Mouse (Mus musculus): ENCODE measurements around the gene Prss29.

GRCm38 (mm10) chr17:25290411-25290810, 28.0 kb upstream of the Prss29 start:
- TF ChIP-seq POLR2A (IDR thresholded peaks at IDR 0.05; ENCODE audit: control insufficient read depth in 1 of 2, insufficient read depth in 1 of 2, low read depth in 1 of 2, low read length in 2 of 2, poor library complexity in 1 of 2), result no peak
- TF ChIP-seq HCFC1 (IDR thresholded peaks at IDR 0.05; ENCODE audit: low read depth, low read length), result no peak
- TF ChIP-seq CTCF (IDR thresholded peaks at IDR 0.05 in 2 of 3, conservative IDR thresholded peaks at IDR 0.05 in 1 of 3; ENCODE audit: control insufficient read depth in 1 of 3, insufficient read depth in 1 of 3, low read depth in 2 of 3, low read length in 3 of 3, poor library complexity in 1 of 3, severe bottlenecking in 1 of 3), result peak in 2 of 3 experiments; percentile 39 to 43; a peak in 5 of 6 replicates
- no peak for TF ChIP-seq POLR2AphosphoS5 (IDR thresholded peaks at IDR 0.05; ENCODE audit: borderline replicate concordance, low read depth, low read length)
- no peak for TF ChIP-seq MXI1 (IDR thresholded peaks at IDR 0.05; ENCODE audit: low read depth, low read length)
- no peak for TF ChIP-seq USF2 (IDR thresholded peaks at IDR 0.05; ENCODE audit: borderline replicate concordance in 1 of 2, insufficient read depth in 1 of 2, low read depth in 1 of 2, low read length in 2 of 2)
- no peak for TF ChIP-seq SIN3A (IDR thresholded peaks at IDR 0.05; ENCODE audit: low read length)
- no peak for TF ChIP-seq NELFE (IDR thresholded peaks at IDR 0.05; ENCODE audit: low read depth, low read length)
